Mouse (Mus musculus): ENCODE results near the gene Prmt1. TPM values are rescaled to one million over a fixed set of nuclear protein-coding genes. Genes with fewer than 3 reads are reported as not detected.

Prmt1 gene
- polyA plus RNA-seq (2012; rRNA removed) = 162 and 169 TPM in 2 replicates

- TF ChIP-seq CTCF (IDR thresholded peaks at IDR 0.05; ENCODE audit: extremely low read depth, insufficient read depth, low read length) = no peak
- TF ChIP-seq POLR2A (IDR thresholded peaks at IDR 0.05; ENCODE audit: extremely low read depth, insufficient read depth, low read length) = peak; percentile 66; the same call in 1 of the 2 replicates
- H3K4me1 ChIP-seq (ENCODE audit: control insufficient read depth, insufficient read depth, low read length) = peaks cover 2% of the 10 kb centered on the region; the same call in 1 of the 2 replicates
- H3K27ac ChIP-seq (ENCODE audit: insufficient read depth, low read length) = peak within 1 kb of the TSS; percentile 68
- H3K4me3 ChIP-seq (ENCODE audit: insufficient read depth, low read length) = peak within 1 kb of the TSS; percentile 88
These were observed at the start of gene Prmt1 for GRCm38 (mm10) chr7:44986192-44986878. Gene Prmt1, minus strand, starts transcription at chr7:44986568.

GRCm38 (mm10) chr7:45035631-45036030 is 49.3 kb upstream of the Prmt1 start:
- H3K4me1 ChIP-seq (ENCODE audit: control insufficient read depth, insufficient read depth, low read length) = no peaks in the 10 kb centered on the region
- TF ChIP-seq CTCF (IDR thresholded peaks at IDR 0.05; ENCODE audit: extremely low read depth, insufficient read depth, low read length) (no peak), POLR2A (IDR thresholded peaks at IDR 0.05; ENCODE audit: extremely low read depth, insufficient read depth, low read length) (no peak)
- no peak overlapping the region for H3K27ac ChIP-seq (ENCODE audit: insufficient read depth, low read length)
- no peak overlapping the region for H3K4me3 ChIP-seq (ENCODE audit: insufficient read depth, low read length)

- H3K4me1 ChIP-seq (ENCODE audit: control insufficient read depth, insufficient read depth, low read length) = no peaks in the 10 kb centered on the region
- TF ChIP-seq POLR2A (IDR thresholded peaks at IDR 0.05; ENCODE audit: extremely low read depth, insufficient read depth, low read length) (no peak), CTCF (IDR thresholded peaks at IDR 0.05; ENCODE audit: extremely low read depth, insufficient read depth, low read length) (no peak)
- no peak overlapping the region for H3K27ac ChIP-seq (ENCODE audit: insufficient read depth, low read length)
- no peak overlapping the region for H3K4me3 ChIP-seq (ENCODE audit: insufficient read depth, low read length)
These were observed 47.5 kb upstream of the Prmt1 start for GRCm38 (mm10) chr7:45033722-45034359.

- Histone ChIP-seq H3K4me3 (ENCODE audit: insufficient read depth, low read length) (no peak overlapping the region), H3K4me1 (ENCODE audit: control insufficient read depth, insufficient read depth, low read length) (no peaks in the 10 kb centered on the region), H3K27ac (ENCODE audit: insufficient read depth, low read length) (no peak overlapping the region)
- TF ChIP-seq CTCF (IDR thresholded peaks at IDR 0.05; ENCODE audit: extremely low read depth, insufficient read depth, low read length) = no peak
These were observed 44.5 kb upstream of the Prmt1 start for GRCm38 (mm10) chr7:45030857-45031256.

- no peak for TF ChIP-seq POLR2A (IDR thresholded peaks at IDR 0.05; ENCODE audit: extremely low read depth, insufficient read depth, low read length)
- no peak for TF ChIP-seq CTCF (IDR thresholded peaks at IDR 0.05; ENCODE audit: extremely low read depth, insufficient read depth, low read length)
- peaks cover 2% of the 10 kb centered on the region; the same call in 1 of the 2 replicates for H3K4me1 ChIP-seq (ENCODE audit: control insufficient read depth, insufficient read depth, low read length)
- no peak overlapping the region for H3K4me3 ChIP-seq (ENCODE audit: insufficient read depth, low read length)
- H3K27ac ChIP-seq (ENCODE audit: insufficient read depth, low read length) = no peak overlapping the region
These were observed 43.6 kb upstream of the Prmt1 start for GRCm38 (mm10) chr7:45029995-45030394.

- H3K27ac ChIP-seq (ENCODE audit: insufficient read depth, low read length) = no peak overlapping the region
- TF ChIP-seq POLR2A (IDR thresholded peaks at IDR 0.05; ENCODE audit: extremely low read depth, insufficient read depth, low read length) = no peak
- no peak for TF ChIP-seq CTCF (IDR thresholded peaks at IDR 0.05; ENCODE audit: extremely low read depth, insufficient read depth, low read length)
- peaks cover 2% of the 10 kb centered on the region; the same call in 1 of the 2 replicates for H3K4me1 ChIP-seq (ENCODE audit: control insufficient read depth, insufficient read depth, low read length)
- H3K4me3 ChIP-seq (ENCODE audit: insufficient read depth, low read length) = no peak overlapping the region
These were observed 42.0 kb upstream of the Prmt1 start for GRCm38 (mm10) chr7:45028351-45028750.

- Histone ChIP-seq H3K4me1 (ENCODE audit: control insufficient read depth, insufficient read depth, low read length) (peaks cover 2% of the 10 kb centered on the region; the same call in 1 of the 2 replicates), H3K4me3 (ENCODE audit: insufficient read depth, low read length) (no peak overlapping the region), H3K27ac (ENCODE audit: insufficient read depth, low read length) (no peak overlapping the region)
- TF ChIP-seq CTCF (IDR thresholded peaks at IDR 0.05; ENCODE audit: extremely low read depth, insufficient read depth, low read length) = no peak
- no peak for TF ChIP-seq POLR2A (IDR thresholded peaks at IDR 0.05; ENCODE audit: extremely low read depth, insufficient read depth, low read length)
These were observed 41.4 kb upstream of the Prmt1 start for GRCm38 (mm10) chr7:45027761-45028160.

- H3K4me3 ChIP-seq (ENCODE audit: insufficient read depth, low read length) = no peak overlapping the region
- peaks cover 2% of the 10 kb centered on the region; the same call in 1 of the 2 replicates for H3K4me1 ChIP-seq (ENCODE audit: control insufficient read depth, insufficient read depth, low read length)
- H3K27ac ChIP-seq (ENCODE audit: insufficient read depth, low read length) = no peak overlapping the region
- TF ChIP-seq POLR2A (IDR thresholded peaks at IDR 0.05; ENCODE audit: extremely low read depth, insufficient read depth, low read length) (no peak), CTCF (IDR thresholded peaks at IDR 0.05; ENCODE audit: extremely low read depth, insufficient read depth, low read length) (no peak)
These were observed 39.9 kb upstream of the Prmt1 start for GRCm38 (mm10) chr7:45026256-45026655.

- peaks cover 2% of the 10 kb centered on the region; the same call in 1 of the 2 replicates for H3K4me1 ChIP-seq (ENCODE audit: control insufficient read depth, insufficient read depth, low read length)
- H3K27ac ChIP-seq (ENCODE audit: insufficient read depth, low read length) = peak overlapping the region; percentile 18; the same call in 1 of the 2 replicates
- TF ChIP-seq CTCF (IDR thresholded peaks at IDR 0.05; ENCODE audit: extremely low read depth, insufficient read depth, low read length) (no peak), POLR2A (IDR thresholded peaks at IDR 0.05; ENCODE audit: extremely low read depth, insufficient read depth, low read length) (no peak)
- no peak overlapping the region for H3K4me3 ChIP-seq (ENCODE audit: insufficient read depth, low read length)
These were observed 39.3 kb upstream of the Prmt1 start for GRCm38 (mm10) chr7:45025601-45026220.
